ENCODE assay signal across 10 mouse cellular contexts in genomic region chr13:51580263-51581044, GRCm38 (mm10). TPM values are rescaled to one million over a fixed set of nuclear protein-coding genes. Genes with fewer than 3 reads are reported as not detected.
DNase-seq lines count a peak whose midpoint lies in the region; ATAC-seq and TF ChIP-seq lines count a peak whose summit lies in the region.
"Had no signal": no experiment of that assay in that cellular context is flagged by ENCODE, and none has a peak within 500 bp of the region (broad histone marks: within the 10 kb centered on the region; RNA-seq: fewer than 3 reads in every experiment).

No protein-coding gene starts in this region.

- TF ChIP-seq POLR2A in cortical plate, adult 2 months (IDR thresholded peaks at IDR 0.05; ENCODE audit: extremely low read depth, insufficient read depth, low read length), result peak; percentile 47; the same call in 1 of the 2 replicates

- peak; percentile 37; the same call in 1 of the 2 replicates for ATAC-seq in embryonic facial prominence, embryonic 13.5 days (ENCODE audit: insufficient number of reproducible peaks, insufficient read depth, low FRiP score, low TSS enrichment, low read depth)
- peak; percentile 95 for ATAC-seq in hindbrain, postnatal 0 days
- peak; percentile 96 for ATAC-seq in neural tube, embryonic 11.5 days (ENCODE audit: insufficient read depth, low FRiP score, low TSS enrichment)
- no peak for ATAC-seq in megakaryocyte, adult 5-6 weeks (ENCODE audit: poor library complexity, severe bottlenecking)

- H3K4me2 ChIP-seq in embryonic facial prominence, embryonic 13.5 days, result peak overlapping the region; percentile 46
- H3K4me2 ChIP-seq in hindbrain, postnatal 0 days (ENCODE audit: low read depth, low read length), result peak overlapping the region; percentile 37; the same call in 1 of the 2 replicates
- H3K4me2 ChIP-seq in neural tube, embryonic 11.5 days (ENCODE audit: low read depth), result peak overlapping the region; percentile 6; the same call in 1 of the 2 replicates

- H3K9ac ChIP-seq in embryonic facial prominence, embryonic 13.5 days, result no peak overlapping the region
- no peak overlapping the region for H3K9ac ChIP-seq in hindbrain, postnatal 0 days (replicated peaks; ENCODE audit: low read length)
- no peak overlapping the region for H3K9ac ChIP-seq in neural tube, embryonic 11.5 days (ENCODE audit: low read length)

- no peaks in the 10 kb centered on the region for H3K36me3 ChIP-seq in embryonic facial prominence, embryonic 13.5 days
- no peaks in the 10 kb centered on the region for H3K36me3 ChIP-seq in hindbrain, postnatal 0 days (ENCODE audit: insufficient read depth, low read length)
- H3K36me3 ChIP-seq in neural tube, embryonic 11.5 days (ENCODE audit: control insufficient read depth, insufficient read depth, low read length), result no peaks in the 10 kb centered on the region

- H3K27me3 ChIP-seq in embryonic facial prominence, embryonic 13.5 days, result no peaks in the 10 kb centered on the region
- no peaks in the 10 kb centered on the region for H3K27me3 ChIP-seq in hindbrain, postnatal 0 days (ENCODE audit: insufficient read depth, low read length)
- no peaks in the 10 kb centered on the region for H3K27me3 ChIP-seq in neural tube, embryonic 11.5 days (ENCODE audit: control insufficient read depth, insufficient read depth, low read length)

- TF ChIP-seq CTCF in cortical plate, adult 2 months (IDR thresholded peaks at IDR 0.05; ENCODE audit: extremely low read depth, insufficient read depth, low read length), result no peak
- TF ChIP-seq CTCF in hindbrain, postnatal 0 days (IDR thresholded peaks at IDR 0.05; ENCODE audit: low read depth), result peak; percentile 22; the same call in 1 of the 2 replicates

- H3K9me3 ChIP-seq in embryonic facial prominence, embryonic 13.5 days, result peaks cover 5% of the 10 kb centered on the region; the same call in 1 of the 2 replicates
- H3K9me3 ChIP-seq in hindbrain, postnatal 0 days (ENCODE audit: low read length), result no peaks in the 10 kb centered on the region
- no peaks in the 10 kb centered on the region for H3K9me3 ChIP-seq in neural tube, embryonic 11.5 days (ENCODE audit: control insufficient read depth, low read length)

- peaks cover 2% of the 10 kb centered on the region for H3K4me1 ChIP-seq in cortical plate, adult 2 months (ENCODE audit: control insufficient read depth, insufficient read depth, low read length)
- H3K4me1 ChIP-seq in embryonic facial prominence, embryonic 13.5 days, result peaks cover 15% of the 10 kb centered on the region
- H3K4me1 ChIP-seq in hindbrain, postnatal 0 days (ENCODE audit: insufficient read depth, low read length), result 0 out of 2 replicates have a peak, but pooled peaks cover 6% of the 10 kb centered on the region
- peaks cover 6% of the 10 kb centered on the region for H3K4me1 ChIP-seq in neural tube, embryonic 11.5 days (ENCODE audit: control insufficient read depth, insufficient read depth, low read length)

- no peak overlapping the region for H3K4me3 ChIP-seq in cortical plate, adult 2 months (ENCODE audit: insufficient read depth, low read length)
- peak overlapping the region; percentile 12; the same call in 1 of the 2 replicates for H3K4me3 ChIP-seq in embryonic facial prominence, embryonic 13.5 days
- H3K4me3 ChIP-seq in hindbrain, postnatal 0 days (ENCODE audit: low read length), result no peak overlapping the region
- H3K4me3 ChIP-seq in neural tube, embryonic 11.5 days (ENCODE audit: low read depth, low read length), result no peak overlapping the region

- 4% methylated on average over 8 of the region's 8 CpGs for WGBS in embryonic facial prominence, embryonic 13.5 days
- WGBS in hindbrain, postnatal 0 days, result under 1% methylated on average over 8 of the region's 8 CpGs
- WGBS in neural tube, embryonic 11.5 days, result 11% methylated on average over 8 of the region's 8 CpGs

- peak; percentile 94 for DNase-seq in hindbrain, postnatal 0 days (ENCODE audit: low spot score)
- peak; percentile 82 for DNase-seq in neural tube, embryonic 11.5 days (ENCODE audit: low spot score)
- no peak for DNase-seq in gastrocnemius, adult 18-20 months (ENCODE audit: low spot score)
- DNase-seq in heart, adult 18-20 months, result no peak
- no peak for DNase-seq in spleen, postnatal 36 days (ENCODE audit: low spot score in 2 of 2)
- DNase-seq: lung, adult 2 months; thymus, postnatal 36 days had no signal

- no peak overlapping the region for H3K27ac ChIP-seq in cortical plate, adult 2 months (ENCODE audit: insufficient read depth, low read length)
- H3K27ac ChIP-seq in embryonic facial prominence, embryonic 13.5 days, result peak overlapping the region; percentile 72
- peak overlapping the region; percentile 71 for H3K27ac ChIP-seq in hindbrain, postnatal 0 days
- 0 out of 2 replicates have a peak overlapping the region, but pooled peaks have one; percentile 23 for H3K27ac ChIP-seq in neural tube, embryonic 11.5 days (ENCODE audit: low read depth, low read length)

RNA-seq across cellular contexts. Expression of gene Shc3, which starts 11.2 kb away (rescaled TPM):
- polyA plus RNA-seq in cortical plate, adult 2 months (2012; rRNA removed), result 80.3 and 82.8 TPM in 2 replicates
- 2.3 and 3.1 TPM in 2 replicates for polyA plus RNA-seq in embryonic facial prominence, embryonic 13.5 days (2015; fragmentation: Nextera tagmentation; extraction: Ambion mirVana)
- total RNA-seq in hindbrain, postnatal 0 days (2014; rRNA removed), result 111 and 122 TPM in 2 replicates
- polyA plus RNA-seq in hindbrain, postnatal 0 days (2015; fragmentation: Nextera tagmentation; extraction: Ambion mirVana), result 8.5 and 9.1 TPM in 2 replicates
- 2.6 and 2.9 TPM in 2 replicates for polyA plus RNA-seq in neural tube, embryonic 11.5 days (2014; fragmentation: Nextera tagmentation; extraction: Ambion mirVana)
- not detected in 2 replicates for total RNA-seq in megakaryocyte, adult 5-6 weeks (2015)
- total RNA-seq in megakaryocyte, adult 5-6 weeks (2017), result not detected in 2 replicates
- total RNA-seq in gastrocnemius, adult 18-20 months (2021), result 1 to 10 TPM in 1 of 2 experiments, under 1 TPM in 1; 0.59 to 1.0 TPM
- total RNA-seq in heart, adult 18-20 months (2021), result 1 to 10 TPM; 1.0 to 1.2 TPM

Comparison
In these comparisons a context has a peak if more than half of its experiments do, and no peak if none do; other contexts are left out.
1. DNase-seq: peak in hindbrain, postnatal 0 days (single experiment) and neural tube, embryonic 11.5 days (single experiment); none in gastrocnemius, adult 18-20 months (single experiment), heart, adult 18-20 months (0 of 2) and spleen, postnatal 36 days (0 of 2).
2. RNA of gene Shc3, which starts 11.2 kb away (total RNA-seq): 111 to 122 TPM in hindbrain, postnatal 0 days; 1.0 to 1.2 TPM in heart, adult 18-20 months, 0.59 to 1.0 TPM in gastrocnemius, adult 18-20 months and not detected in megakaryocyte, adult 5-6 weeks; every median in the first group is over 10 times any median in the second.
3. Peak in every context shown above with its lines, with median percentiles within 50 percentile points of each other: H3K4me2 ChIP-seq.